Mouse (Mus musculus) limb, embryonic 12.5 days (tissue): ENCODE data around the gene Brsk1. TPM values are rescaled to one million over a fixed set of nuclear protein-coding genes. Genes with fewer than 3 reads are reported as not detected.

ENCODE experiments used
- ATAC-seq: fragments of 200-750 bp; cut with Nextera tagmentation; 2 replicates; pipeline ENCODE4 v1.8.0; 2017; ENCODE audit warnings: low read depth, moderate TSS enrichment; ENCODE audit not compliant: insufficient number of reproducible peaks, insufficient read depth, low FRiP score, low TSS enrichment
- H3K27ac ChIP-seq: fragments of 300-500 bp; sonication (generic); 2 replicates; pipeline ENCODE4 v1.5.1; 2016; ENCODE audit warnings: mild to moderate bottlenecking, moderate library complexity
- H3K27me3 ChIP-seq: fragments of 300-500 bp; sonication (generic); 2 replicates; pipeline ENCODE4 v1.6.1; 2016; ENCODE audit warnings: mild to moderate bottlenecking, moderate library complexity
- H3K36me3 ChIP-seq: fragments of 300-500 bp; sonication (generic); 2 replicates; pipeline ENCODE4 v1.6.1; 2016; ENCODE audit warnings: mild to moderate bottlenecking, moderate library complexity
- H3K4me1 ChIP-seq: fragments of 300-500 bp; sonication (generic); replicated peaks from 2 replicates; pipeline ENCODE4 v1.6.1; 2016
- H3K4me2 ChIP-seq: fragments of 300-500 bp; sonication (generic); 2 replicates; pipeline ENCODE4 v1.6.1; 2016; ENCODE audit warnings: mild to moderate bottlenecking, moderate library complexity
- H3K4me3 ChIP-seq: fragments of 300-500 bp; sonication (generic); replicated peaks from 2 replicates; pipeline ENCODE4 v1.5.1; 2016; ENCODE audit warnings: mild to moderate bottlenecking
- H3K9ac ChIP-seq: fragments of 300-500 bp; sonication (generic); replicated peaks from 2 replicates; pipeline ENCODE4 v1.6.1; 2016; ENCODE audit warnings: mild to moderate bottlenecking, moderate library complexity
- H3K9me3 ChIP-seq: fragments of 300-500 bp; sonication (generic); 2 replicates; pipeline ENCODE4 v1.6.1; 2016; ENCODE audit warnings: mild to moderate bottlenecking, moderate library complexity
- WGBS: fragments of 180-500 bp; shearing (Covaris S2); methylation state at CpG from one replicate; pipeline ENCODE4 v1.1.7; 2016; 5-methylcytosine and 5-hydroxymethylcytosine counted together
- polyA plus RNA-seq: library from polyadenylated mRNA; unstranded; fragments of >200 nt; fragmentation: Nextera tagmentation; extraction: Ambion mirVana; gene quantifications from 2 replicates; pipeline ENCODE4 v1.2.1, GENCODE M21; 2016

The Brsk1 gene
- polyA plus RNA-seq, 1 experiment from 2014 or later: 3.6 TPM

- no peak for ATAC-seq
- 89% methylated on average over 2 of the region's 2 CpGs for WGBS
- no peak overlapping the region for H3K9ac ChIP-seq
- H3K4me3 ChIP-seq: no peak overlapping the region
- H3K36me3 ChIP-seq: peaks cover 31% of the 10 kb centered on the region
- H3K4me2 ChIP-seq: no peak overlapping the region
- no peaks in the 10 kb centered on the region for H3K9me3 ChIP-seq
- H3K4me1 ChIP-seq: peaks cover 12% of the 10 kb centered on the region
- no peaks in the 10 kb centered on the region for H3K27me3 ChIP-seq
- no peak overlapping the region for H3K27ac ChIP-seq
These were observed 58.8 kb downstream of the Brsk1 start for GRCm38 (mm10) chr7:4749169-4749568.

GRCm38 (mm10) chr7:4751971-4752820 lies 61.8 kb downstream of the Brsk1 start:
- H3K36me3 ChIP-seq: peaks cover 4% of the 10 kb centered on the region; the same call in 1 of the 2 replicates
- peak; percentile 63 for ATAC-seq
- H3K4me1 ChIP-seq: peaks cover 12% of the 10 kb centered on the region
- H3K4me2 ChIP-seq: peak overlapping the region; percentile 61
- WGBS: 2% methylated on average over 30 of the region's 30 CpGs
- H3K9ac ChIP-seq: peak overlapping the region; percentile 42
- H3K27me3 ChIP-seq: no peaks in the 10 kb centered on the region
- peak overlapping the region; percentile 87 for H3K27ac ChIP-seq
- 0 out of 2 replicates have a peak, but pooled peaks cover 5% of the 10 kb centered on the region for H3K9me3 ChIP-seq
- peak overlapping the region; percentile 44 for H3K4me3 ChIP-seq

- peaks cover 12% of the 10 kb centered on the region for H3K4me1 ChIP-seq
- H3K4me2 ChIP-seq: peak within 1 kb of the TSS; percentile 61
- H3K4me3 ChIP-seq: peak within 1 kb of the TSS; percentile 44
- H3K9me3 ChIP-seq: 0 out of 2 replicates have a peak, but pooled peaks cover 5% of the 10 kb centered on the region
- H3K27me3 ChIP-seq: no peaks in the 10 kb centered on the region
- ATAC-seq: peak; percentile 93
- H3K27ac ChIP-seq: peak within 1 kb of the TSS; percentile 87
- H3K9ac ChIP-seq: peak within 1 kb of the TSS; percentile 42
- peaks cover 4% of the 10 kb centered on the region; the same call in 1 of the 2 replicates for H3K36me3 ChIP-seq
- 5% methylated on average over 24 of the region's 24 CpGs for WGBS
These were observed 62.6 kb downstream of the Brsk1 start, which contains the start of gene Cox6b2 for GRCm38 (mm10) chr7:4752821-4753570. TSS of gene Cox6b2 (minus strand) at chr7:4753094.

GRCm38 (mm10) chr7:4759670-4760069 lies 69.3 kb downstream of the Brsk1 start:
- Histone ChIP-seq H3K4me2 (no peak overlapping the region), H3K4me3 (no peak overlapping the region), H3K9me3 (0 out of 2 replicates have a peak, but pooled peaks cover 5% of the 10 kb centered on the region), H3K27ac (no peak overlapping the region), H3K4me1 (no peaks in the 10 kb centered on the region), H3K36me3 (no peaks in the 10 kb centered on the region), H3K27me3 (no peaks in the 10 kb centered on the region), H3K9ac (no peak overlapping the region)
- no peak for ATAC-seq
- 50% methylated on average over 1 of the region's 1 CpGs for WGBS

- Histone ChIP-seq H3K27ac (no peak overlapping the region), H3K4me2 (peak overlapping the region; percentile 7; the same call in 1 of the 2 replicates), H3K4me1 (no peaks in the 10 kb centered on the region), H3K9me3 (no peaks in the 10 kb centered on the region), H3K9ac (peak overlapping the region; percentile 14; the same call in 1 of the 2 replicates), H3K36me3 (no peaks in the 10 kb centered on the region), H3K27me3 (no peaks in the 10 kb centered on the region), H3K4me3 (no peak overlapping the region)
- ATAC-seq: no peak
- WGBS: 19% methylated on average over 4 of the region's 4 CpGs
These were observed 74.7 kb downstream of the Brsk1 start for GRCm38 (mm10) chr7:4764946-4765710.

Other genes with a start within 250 kb of the Brsk1 start
- gene Rdh13, start 245.0 kb upstream of the Brsk1 start, polyA plus RNA-seq: 29.7 and 29.8 TPM in 2 replicates
- 6.2 and 6.4 TPM in 2 replicates for gene Eps8l1, start 229.9 kb upstream of the Brsk1 start, polyA plus RNA-seq
- gene Ppp1r12c, start 188.9 kb upstream of the Brsk1 start, polyA plus RNA-seq: 65.3 and 70.3 TPM in 2 replicates
- gene Tnnt1, start 174.2 kb upstream of the Brsk1 start, polyA plus RNA-seq: 186 and 195 TPM in 2 replicates
- 4.3 and 5.7 TPM in 2 replicates for gene Tnni3, start 166.4 kb upstream of the Brsk1 start, polyA plus RNA-seq
- gene Dnaaf3, start 158.2 kb upstream of the Brsk1 start, polyA plus RNA-seq: 3.7 and 4.1 TPM in 2 replicates
- 6.6 and 6.8 TPM in 2 replicates for gene Syt5, start 143.1 kb upstream of the Brsk1 start, polyA plus RNA-seq
- gene Ptprh, start 86.6 kb upstream of the Brsk1 start, polyA plus RNA-seq: not detected in 2 replicates
- gene Tmem86b, start 59.2 kb upstream of the Brsk1 start, polyA plus RNA-seq: 1.9 and 2.4 TPM in 2 replicates
- gene Ppp6r1, start 31.6 kb upstream of the Brsk1 start, polyA plus RNA-seq: 10.6 and 14.8 TPM in 2 replicates
- 107 and 111 TPM in 2 replicates for gene Hspbp1, start 5.5 kb upstream of the Brsk1 start, polyA plus RNA-seq
- gene Tmem150b, start 34.6 kb downstream of the Brsk1 start, polyA plus RNA-seq: 0.13 and 0.26 TPM in 2 replicates
- gene Kmt5c, start 49.5 kb downstream of the Brsk1 start, polyA plus RNA-seq: 67.3 and 73.3 TPM in 2 replicates
- 61.5 and 70.0 TPM in 2 replicates for gene Cox6b2, start 62.5 kb downstream of the Brsk1 start, polyA plus RNA-seq
- not detected in 2 replicates for gene Fam71e2, start 80.7 kb downstream of the Brsk1 start, polyA plus RNA-seq
- not detected in 2 replicates for gene Il11, start 92.3 kb downstream of the Brsk1 start, polyA plus RNA-seq
- gene Tmem190, start 92.3 kb downstream of the Brsk1 start, polyA plus RNA-seq: 0.54 TPM in 1 of 2 replicates, not detected in the other
- 6.5 and 6.8 TPM in 2 replicates for gene Tmem238, start 99.1 kb downstream of the Brsk1 start, polyA plus RNA-seq
- 396 and 399 TPM in 2 replicates for gene Rpl28, start 102.3 kb downstream of the Brsk1 start, polyA plus RNA-seq
- 437 and 457 TPM in 2 replicates for gene Ube2s, start 122.0 kb downstream of the Brsk1 start, polyA plus RNA-seq
- gene Shisa7, start 154.1 kb downstream of the Brsk1 start, polyA plus RNA-seq: 0.12 and 0.21 TPM in 2 replicates
- gene Isoc2b, start 179.7 kb downstream of the Brsk1 start, polyA plus RNA-seq: 4.2 and 5.2 TPM in 2 replicates
- gene Isoc2a, start 186.5 kb downstream of the Brsk1 start, polyA plus RNA-seq: 0.97 and 1.3 TPM in 2 replicates
- gene Gm36210, start 215.9 kb downstream of the Brsk1 start, polyA plus RNA-seq: not detected in 2 replicates
- gene Zfp628, start 224.6 kb downstream of the Brsk1 start, polyA plus RNA-seq: 3.6 and 4.2 TPM in 2 replicates
- 3.1 and 4.4 TPM in 2 replicates for gene Nat14, start 231.4 kb downstream of the Brsk1 start, polyA plus RNA-seq
- 2.5 and 3.1 TPM in 2 replicates for gene Ssc5d, start 235.2 kb downstream of the Brsk1 start, polyA plus RNA-seq